Mouse (Mus musculus) liver, postnatal 0 days (tissue): ENCODE measurements around the gene Gna12.

Experiments
- CTCF ChIP-seq: sonication (generic); IDR thresholded peaks from 2 replicates; pipeline ENCODE4 v1.5.1; 2016; ENCODE audit warnings: antibody characterized with exemption, low read depth
- EP300 ChIP-seq: IDR thresholded peaks from 2 replicates; pipeline ENCODE4 v1.6.1; 2016; ENCODE audit warnings: antibody characterized with exemption, low read depth, mild to moderate bottlenecking

DNA sequence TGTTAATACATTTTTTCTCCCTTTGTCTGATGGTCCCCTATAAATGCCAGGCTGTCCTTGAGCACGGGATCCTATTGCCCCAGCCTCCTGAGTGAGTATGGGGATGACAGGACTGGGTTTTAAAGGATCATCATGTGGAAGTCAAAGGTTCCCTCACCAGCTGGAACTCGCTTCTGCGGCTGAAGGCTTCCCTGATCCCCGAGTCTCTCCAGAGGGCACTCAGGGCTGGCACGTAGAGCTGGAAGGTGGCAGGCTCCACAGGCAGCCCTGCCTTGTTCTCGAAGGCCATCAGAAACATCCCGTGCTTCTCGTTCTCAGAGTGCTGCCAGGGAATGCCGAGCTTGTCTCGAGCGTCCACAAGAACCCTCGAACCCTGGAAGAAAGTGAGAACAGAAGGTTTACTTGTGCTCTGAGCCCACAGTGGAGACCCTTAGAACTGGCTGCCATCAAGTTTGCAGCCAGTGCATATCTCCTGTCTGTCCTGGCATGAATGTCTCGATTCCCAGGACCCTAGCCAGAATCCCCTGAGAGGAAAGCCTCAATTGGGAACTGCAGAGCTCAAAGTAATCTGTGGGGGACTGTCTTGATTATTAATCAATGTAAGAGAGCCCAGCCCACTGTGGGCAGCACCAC is 44.9 kb downstream of the Gna12 start:
- TF ChIP-seq EP300 (no peak), CTCF (no peak)
